ENCODE assay signal across 24 mouse cellular contexts in genomic region chr6:91358866-91359656, GRCm38 (mm10). TPM values are rescaled to one million over a fixed set of nuclear protein-coding genes. Genes with fewer than 3 reads are reported as not detected.
A peak's percentile ranks its signal among the peaks of the same experiment; 100 is the strongest.
DNase-seq lines count a peak whose midpoint lies in the region; ATAC-seq and TF ChIP-seq lines count a peak whose summit lies in the region.
"Had no signal": no experiment of that assay in that cellular context is flagged by ENCODE, and none has a peak within 500 bp of the region (broad histone marks: within the 10 kb centered on the region; RNA-seq: fewer than 3 reads in every experiment).

No protein-coding gene starts in this region.

- TF ChIP-seq CTCF in gastrocnemius, adult 2 months (IDR thresholded peaks at IDR 0.05): no peak

- no peaks in the 10 kb centered on the region for H3K27me3 ChIP-seq in forebrain, embryonic 15.5 days
- H3K27me3 ChIP-seq: embryonic facial prominence, embryonic 13.5 days; hindbrain, embryonic 12.5 days; Patski had no signal

- in situ Hi-C loops in ES-E14 (cut with MboI; ENCODE audit: low sequenced_read_pairs in 2 of 2, unreplicated experiment in 2 of 2): no loop called here

- no peak overlapping the region for H3K4me3 ChIP-seq in ES-E14 (ENCODE audit: insufficient read depth in 1 of 2, low read depth in 1 of 2, low read length in 2 of 2, poor library complexity in 1 of 2, severe bottlenecking in 1 of 2)
- no peak overlapping the region for H3K4me3 ChIP-seq in forebrain, embryonic 15.5 days
- no peak overlapping the region for H3K4me3 ChIP-seq in gastrocnemius, adult 2 months
- H3K4me3 ChIP-seq: embryonic facial prominence, embryonic 13.5 days; heart, embryonic 10.5 days; hindbrain, embryonic 12.5 days had no signal

- ATAC-seq in forebrain, embryonic 15.5 days (replicated peaks): no peak
- ATAC-seq: activated CD4-positive, CD25-positive, alpha-beta regulatory T cell, adult 4 months; inflammation-experienced regulatory T-cells, adult 6 months; intestine, postnatal 0 days; Patski had no signal

- 54% methylated on average over 6 of the region's 6 CpGs for WGBS in forebrain, embryonic 15.5 days

- intact Hi-C loops in gastrocnemius, adult 2 months (cut with DNase I): no loop called here

- H3K9me3 ChIP-seq in ES-E14 (ENCODE audit: control insufficient read depth, insufficient read depth, low read depth, low read length): no peaks in the 10 kb centered on the region
- H3K9me3 ChIP-seq in forebrain, embryonic 15.5 days: no peaks in the 10 kb centered on the region
- H3K9me3 ChIP-seq: embryonic facial prominence, embryonic 13.5 days; heart, embryonic 10.5 days; hindbrain, embryonic 12.5 days had no signal

- no peak overlapping the region for H3K4me2 ChIP-seq in forebrain, embryonic 15.5 days (replicated peaks)
- H3K4me2 ChIP-seq: embryonic facial prominence, embryonic 13.5 days; hindbrain, embryonic 12.5 days had no signal

- no peaks in the 10 kb centered on the region for H3K36me3 ChIP-seq in ES-E14 (ENCODE audit: control insufficient read depth, insufficient read depth, low read length, poor library complexity, severe bottlenecking)
- 0 out of 2 replicates have a peak, but pooled peaks cover 3% of the 10 kb centered on the region for H3K36me3 ChIP-seq in forebrain, embryonic 15.5 days
- H3K36me3 ChIP-seq: embryonic facial prominence, embryonic 13.5 days; heart, embryonic 10.5 days; hindbrain, embryonic 12.5 days had no signal

- H3K4me1 ChIP-seq in ES-E14 (ENCODE audit: control insufficient read depth in 2 of 2, insufficient read depth in 2 of 2, low read length in 2 of 2, poor library complexity in 1 of 2): no peaks in the 10 kb centered on the region
- peaks cover 28% of the 10 kb centered on the region for H3K4me1 ChIP-seq in forebrain, embryonic 15.5 days
- H3K4me1 ChIP-seq: embryonic facial prominence, embryonic 13.5 days had no signal

- no peak overlapping the region for H3K9ac ChIP-seq in ES-E14 (ENCODE audit: insufficient read depth, low read depth, low read length, poor library complexity, severe bottlenecking)
- H3K9ac ChIP-seq in forebrain, embryonic 15.5 days (replicated peaks): no peak overlapping the region
- H3K9ac ChIP-seq: embryonic facial prominence, embryonic 13.5 days; hindbrain, embryonic 12.5 days had no signal

- H3K27ac ChIP-seq in ES-E14 (ENCODE audit: insufficient read depth, low read depth, low read length, poor library complexity, severe bottlenecking): no peak overlapping the region
- peak overlapping the region; percentile 55 for H3K27ac ChIP-seq in forebrain, embryonic 15.5 days (replicated peaks)
- no peak overlapping the region for H3K27ac ChIP-seq in gastrocnemius, adult 2 months
- H3K27ac ChIP-seq: embryonic facial prominence, embryonic 13.5 days; heart, embryonic 10.5 days; hindbrain, embryonic 12.5 days had no signal

- DNase-seq in cerebellum, adult 8-10 months: peak; percentile 51
- no peak for DNase-seq in cerebellum, postnatal 36 days
- DNase-seq in layer of hippocampus, adult 18-20 months (ENCODE audit: low spot score in 2 of 2): peak; percentile 16 to 60
- DNase-seq in layer of hippocampus, adult 8-10 months (ENCODE audit: low spot score in 2 of 2): no peak
- DNase-seq in ES-E14 (ENCODE audit: low read depth, low spot score): no peak
- DNase-seq in urinary bladder, postnatal 10 days (ENCODE audit: low spot score): no peak
- no peak for DNase-seq in gastrocnemius, adult 2 months
- DNase-seq: adrenal gland, postnatal 14 days; gastrocnemius, postnatal 36 days; heart, adult 11 months; heart, postnatal 10 days; heart, postnatal 4 days had no signal

TF ChIP-seq in ES-E14, 5 proteins besides CTCF, POLR2A, EP300 and RAD21:
- no peak for TF ChIP-seq HCFC1 (IDR thresholded peaks at IDR 0.05; ENCODE audit: borderline replicate concordance, insufficient read depth, low read length)
- 0 out of 2 replicates have a peak, but pooled peaks have one; percentile 20 for TF ChIP-seq MAFK (IDR thresholded peaks at IDR 0.05; ENCODE audit: insufficient read depth, low read depth, low read length)
TF ChIP-seq in ES-E14: peak in this region for 1.

RNA-seq across cellular contexts. Expression of gene Wnt7a, which starts 52.1 kb away (rescaled TPM):
- total RNA-seq in layer of hippocampus, adult 18-20 months (2021): 10 to 100 TPM; 18.8 to 27.8 TPM
- total RNA-seq in layer of hippocampus, adult 8-10 months (2022): 10 to 100 TPM; 12.9 to 26.9 (median 21.2) TPM
- 1.0 and 2.2 TPM in 2 replicates for total RNA-seq in ES-E14 (2012; rRNA removed)
- 22.3 and 24.4 TPM in 2 replicates for polyA plus RNA-seq in forebrain, embryonic 15.5 days (2015; fragmentation: Nextera tagmentation; extraction: Ambion mirVana)
- total RNA-seq in gastrocnemius, adult 2 months (2021): not detected
- total RNA-seq: adrenal gland, adult 18-20 months; adrenal gland, postnatal 14 days; gastrocnemius, adult 8-10 months; gastrocnemius, postnatal 36 days had no signal
- polyA plus RNA-seq: activated CD4-positive, CD25-positive, alpha-beta regulatory T cell, adult 4 months; C2C12; heart, embryonic 14.5 days; inflammation-experienced regulatory T-cells, adult 6 months; intestine, postnatal 0 days had no signal

Comparison
In these comparisons a context has a peak if more than half of its experiments do, and no peak if none do; other contexts are left out.
1. DNase-seq: peak in cerebellum, adult 8-10 months (single experiment) and layer of hippocampus, adult 18-20 months (2 of 2); none in cerebellum, postnatal 36 days (0 of 2), layer of hippocampus, adult 8-10 months (0 of 2), ES-E14 (single experiment), urinary bladder, postnatal 10 days (single experiment) and gastrocnemius, adult 2 months (single experiment).